Mouse (Mus musculus) layer of hippocampus, adult 18-20 months (tissue): ENCODE data around the gene Tk1. TPM values are rescaled to one million over a fixed set of nuclear protein-coding genes. Genes with fewer than 3 reads are reported as not detected.
"Not testable (repeated sequence)": the region's sequence is repeated elsewhere in the genome, so short reads cannot be mapped to it uniquely, and the experiment has no call there.

Experiments used
- DNase-seq, 2 experiments: peaks; one replicate each; pipeline ENCODE4 v3.0.0; 2022; ENCODE audit warnings: low spot score in 2 of 2
- total RNA-seq, 2 experiments: library from RNA; stranded (reverse); gene quantifications; 2 replicates each; pipeline ENCODE4 v1.2.3; 2021

Tk1 gene
- total RNA-seq, 2 experiments from 2014 or later: 0.43 to 0.50 TPM

DNA sequence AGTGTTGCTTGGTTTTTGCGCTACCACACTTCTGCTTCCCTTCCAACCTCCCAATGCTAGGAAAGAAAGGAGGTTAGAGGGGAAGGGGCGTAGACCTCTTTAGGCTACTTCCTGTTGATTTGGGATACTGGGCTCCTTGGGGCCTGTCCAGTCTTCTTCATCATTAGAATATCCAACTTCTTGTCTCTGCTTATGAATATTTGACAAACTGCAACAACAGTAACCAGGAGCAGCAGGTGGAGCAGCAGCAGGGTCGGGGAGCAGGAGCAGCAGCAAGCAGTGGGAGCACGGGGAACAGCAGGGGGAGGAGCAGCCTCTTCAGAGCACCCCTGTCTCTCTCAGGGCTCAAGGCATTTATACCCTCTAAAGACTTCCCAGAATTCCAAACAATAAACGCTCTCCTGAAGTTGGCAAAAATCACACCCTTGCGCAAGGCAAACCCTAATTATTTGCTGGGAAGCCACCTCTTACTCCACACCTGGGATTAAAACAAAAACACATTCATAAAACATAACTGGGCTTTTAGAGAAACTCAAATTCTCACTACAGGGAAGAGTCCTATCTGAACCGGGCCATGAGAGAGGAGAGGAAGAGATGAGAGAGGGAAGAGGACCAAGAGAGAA lies 21.8 kb upstream of the Tk1 start:
- no peak for DNase-seq

DNA sequence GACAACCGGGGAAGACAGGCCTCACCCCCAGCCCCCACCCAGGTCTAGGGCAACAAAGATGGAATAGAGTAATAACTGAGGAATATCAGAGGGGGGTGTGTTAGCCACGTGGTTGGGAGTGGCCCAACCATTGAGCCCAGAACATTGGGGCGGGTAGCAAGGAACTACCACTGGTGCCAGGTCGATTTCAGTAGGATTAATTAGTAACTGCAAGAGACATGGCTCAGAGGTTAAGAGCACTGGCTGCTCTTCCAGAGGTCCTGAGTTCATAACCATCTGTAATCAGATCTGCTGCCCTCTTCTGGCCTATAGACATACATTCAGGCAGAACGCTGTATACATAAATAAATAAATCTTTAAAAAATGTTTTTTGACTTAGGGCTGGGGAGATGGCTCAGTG lies 20.7 kb upstream of the Tk1 start:
- DNase-seq: no peak

DNA sequence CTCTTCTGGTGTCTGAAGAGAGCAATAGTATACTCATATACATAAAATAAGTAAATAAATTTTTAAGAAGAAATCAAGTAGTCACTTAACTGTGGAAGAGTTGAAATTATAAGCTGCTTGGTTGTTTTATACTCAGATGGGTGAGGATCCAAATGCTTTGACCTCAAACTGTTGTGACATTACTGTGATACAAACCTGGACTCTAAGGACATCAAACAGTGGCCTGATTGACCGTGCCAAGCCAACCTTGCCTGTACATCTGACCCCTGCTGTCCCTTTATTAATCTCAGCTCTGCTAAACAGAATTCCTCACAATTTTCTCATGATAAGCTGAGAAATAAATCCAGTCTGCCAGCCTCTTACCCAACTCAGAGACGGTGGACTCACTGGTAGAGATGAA lies 19.8 kb upstream of the Tk1 start:
- no peak for DNase-seq

DNA sequence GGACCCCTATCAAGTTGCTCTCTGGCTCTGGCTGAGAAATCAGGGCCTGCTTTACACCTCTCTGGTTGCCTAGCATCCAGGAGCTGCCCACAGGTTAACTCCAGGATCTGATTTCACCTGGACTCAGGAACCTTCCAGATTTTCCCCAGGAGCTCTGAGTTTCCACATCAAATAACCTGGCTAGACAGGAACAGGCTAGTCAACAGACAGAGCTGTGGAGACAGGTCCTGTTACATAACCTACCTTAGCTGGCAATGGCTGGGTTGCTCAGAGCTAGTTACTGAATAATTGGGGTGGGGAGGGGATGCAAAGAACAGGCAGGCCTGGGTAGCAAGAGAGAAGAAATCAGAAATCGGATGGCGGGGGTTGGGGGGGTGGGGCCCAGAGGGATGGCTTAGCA lies 19.1 kb upstream of the Tk1 start:
- DNase-seq: no peak

DNA sequence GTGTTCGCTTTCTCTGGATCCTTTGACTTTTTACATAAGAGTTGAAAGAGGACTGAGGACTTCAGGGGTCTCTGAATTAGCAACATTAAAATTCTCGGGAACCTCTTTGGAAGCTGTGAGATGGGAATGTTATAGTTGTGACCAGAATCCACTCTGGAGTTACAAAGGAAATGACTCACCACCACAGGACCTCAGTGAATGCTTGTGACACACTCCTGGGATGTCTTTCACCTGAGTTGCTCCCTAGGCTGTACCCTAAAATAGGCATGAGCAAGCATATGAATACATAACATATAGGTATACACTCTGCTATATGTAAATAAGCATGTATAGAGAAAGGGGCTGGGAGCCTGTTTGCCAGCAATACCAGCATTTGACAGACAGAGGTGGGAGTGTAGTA lies 17.5 kb upstream of the Tk1 start:
- DNase-seq: no peak

DNA sequence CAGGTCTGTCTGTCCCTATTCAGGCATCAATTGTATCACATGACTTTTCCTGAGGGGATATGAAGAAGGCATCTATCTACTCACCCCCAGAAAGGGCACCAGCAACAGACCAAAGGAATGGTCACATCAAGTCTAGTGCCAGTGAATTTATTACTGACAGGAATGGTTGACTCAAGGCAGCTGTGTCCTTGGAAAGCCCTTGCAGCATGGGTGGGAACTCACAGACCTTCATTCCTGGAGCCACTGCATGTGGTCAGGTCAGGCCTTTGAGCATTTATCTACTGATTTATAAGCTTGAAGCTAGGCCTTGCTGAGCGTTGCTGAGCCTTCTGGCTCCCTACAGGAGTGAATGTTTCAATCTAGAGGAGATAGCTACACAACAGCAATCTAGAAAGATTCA lies 15.0 kb upstream of the Tk1 start:
- no peak for DNase-seq

DNA sequence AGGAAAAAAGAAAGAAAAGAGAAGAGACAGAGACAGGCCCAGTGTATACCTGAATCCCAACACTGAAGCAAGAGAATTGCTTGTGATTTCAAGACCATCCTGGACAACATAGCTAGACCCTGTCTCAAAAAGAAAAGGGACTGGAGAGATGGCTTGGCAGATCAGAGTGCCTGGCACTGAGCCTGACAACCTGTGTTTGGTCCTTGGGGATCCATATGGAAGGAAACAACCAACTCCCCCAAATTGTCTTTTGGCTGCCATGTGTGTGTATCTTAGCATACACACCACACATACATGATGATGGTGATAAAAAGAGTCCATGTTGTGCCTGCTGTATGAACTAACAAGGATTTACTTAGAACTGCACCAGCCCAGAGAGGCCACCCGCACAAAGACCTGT lies 13.1 kb upstream of the Tk1 start:
- DNase-seq: no peak

DNA sequence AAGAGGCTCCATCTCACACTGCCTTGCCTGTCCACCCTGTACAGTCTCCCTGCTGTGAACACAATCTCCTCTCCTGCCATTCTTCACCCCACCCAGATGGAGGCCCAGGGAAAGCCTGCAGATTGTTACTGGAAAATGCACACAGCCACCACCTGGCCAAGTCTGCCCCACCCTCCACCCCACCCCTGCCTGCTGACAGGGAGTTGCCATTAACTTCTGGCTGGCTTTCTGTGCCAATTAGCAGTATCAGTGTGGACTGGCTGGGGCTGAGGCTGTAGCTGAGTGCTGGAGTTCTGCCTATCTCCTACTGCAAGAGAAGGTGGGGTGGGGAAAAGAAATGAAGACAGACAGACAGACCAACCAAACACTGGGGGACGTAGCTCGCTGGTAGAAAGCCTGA lies 12.7 kb upstream of the Tk1 start:
- no peak for DNase-seq

DNA sequence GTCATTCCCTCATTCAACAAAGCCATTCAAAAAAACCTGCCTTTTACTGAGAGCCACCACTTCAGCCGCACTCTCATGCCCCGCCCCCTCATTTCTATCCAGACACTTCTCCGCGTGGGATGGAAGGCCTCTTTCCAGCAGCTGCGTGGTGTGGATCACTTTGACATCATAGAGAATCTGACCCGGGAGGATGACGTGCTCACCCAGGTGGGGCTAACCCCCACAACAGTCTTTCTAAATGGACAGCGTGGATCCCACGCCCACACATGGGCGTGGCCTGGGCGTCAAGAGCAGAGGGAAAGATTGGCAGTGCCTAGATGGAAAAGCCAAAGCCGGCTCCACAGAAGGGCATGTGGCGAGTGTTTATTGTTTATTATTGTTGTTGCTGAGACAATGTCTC lies 10.4 kb upstream of the Tk1 start:
- DNase-seq: peak; percentile 19 to 30

DNA sequence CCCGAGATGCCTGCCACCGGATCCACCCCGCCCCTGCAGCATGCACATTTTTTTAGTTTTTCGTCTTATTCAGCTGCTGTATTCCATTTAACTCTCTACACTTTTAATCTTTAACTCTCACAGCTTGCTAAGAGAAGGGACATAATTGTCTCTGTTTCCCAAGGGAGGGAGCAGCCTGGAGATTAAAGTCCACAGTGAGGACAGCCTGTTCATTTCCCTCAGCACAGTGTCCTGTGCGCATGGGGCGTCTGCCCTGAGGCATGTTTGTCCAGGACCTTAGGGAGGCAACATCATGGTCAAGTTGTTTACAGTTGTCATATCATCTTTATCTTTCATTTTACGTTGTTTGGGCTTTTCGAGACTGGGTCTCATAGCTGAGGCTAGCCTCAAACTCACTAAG lies 8.2 kb upstream of the Tk1 start:
- no peak for DNase-seq

DNA sequence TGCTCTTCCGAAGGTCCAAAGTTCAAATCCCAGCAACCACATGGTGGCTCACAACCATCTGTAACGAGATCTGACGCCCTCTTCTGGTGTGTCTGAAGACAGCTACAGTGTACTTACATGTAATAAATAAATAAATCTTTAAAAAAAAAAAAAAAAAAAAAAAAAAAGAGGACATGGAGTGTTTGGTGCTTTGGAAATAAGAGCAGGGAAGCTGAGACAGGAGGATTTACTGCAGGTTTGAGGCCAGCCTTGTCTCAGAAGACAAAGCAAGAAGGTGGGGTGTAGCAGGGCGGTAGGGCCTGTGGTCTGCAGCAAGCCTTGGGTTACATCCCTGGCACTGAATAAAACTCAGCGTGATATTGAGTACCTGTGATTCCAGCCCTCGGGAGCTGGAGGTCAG lies 7.6 kb upstream of the Tk1 start:
- not testable (repeated sequence) for DNase-seq

DNA sequence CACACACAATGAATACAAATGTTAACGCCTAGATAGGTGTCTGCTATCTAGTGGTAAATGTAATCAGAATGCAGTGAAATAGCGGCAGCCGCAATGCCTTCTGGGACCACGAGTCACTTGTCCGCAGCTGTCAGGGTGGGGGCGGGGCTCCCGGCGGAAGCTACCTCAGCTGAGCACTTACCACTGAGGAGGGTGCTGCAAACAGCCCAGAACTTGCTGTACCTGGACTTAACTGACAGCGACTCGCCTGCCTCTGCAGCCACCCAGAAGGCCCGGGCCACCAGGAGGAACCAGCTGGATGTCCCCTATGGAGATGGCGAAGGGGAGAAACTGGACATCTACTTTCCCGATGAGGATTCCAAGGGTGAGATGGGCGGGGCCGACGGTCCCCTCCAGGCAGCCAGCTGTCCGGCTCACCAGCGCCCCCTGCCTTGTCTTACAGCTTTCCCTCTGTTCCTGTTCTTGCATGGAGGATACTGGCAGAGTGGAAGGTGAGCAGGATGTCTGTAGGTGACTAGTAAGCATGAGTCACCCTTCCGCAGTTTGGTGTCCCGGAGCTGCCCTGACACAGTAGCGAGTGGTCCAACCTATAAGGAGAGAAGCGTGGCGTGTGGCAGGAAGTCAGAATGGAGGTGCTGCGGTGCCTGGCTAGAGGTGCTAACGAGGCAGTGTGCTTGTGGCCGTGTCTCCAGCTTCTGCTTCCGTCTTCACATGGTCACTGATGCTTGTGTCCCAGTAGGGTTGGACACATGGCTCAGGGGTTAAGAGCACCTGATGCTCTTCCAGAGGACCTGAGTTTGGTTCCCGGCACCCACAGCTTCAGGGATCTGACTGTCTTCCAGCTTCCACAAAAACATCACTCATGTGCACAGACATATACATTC lies 6.4 kb upstream of the Tk1 start:
- DNase-seq: peak; percentile 46 to 60

DNA sequence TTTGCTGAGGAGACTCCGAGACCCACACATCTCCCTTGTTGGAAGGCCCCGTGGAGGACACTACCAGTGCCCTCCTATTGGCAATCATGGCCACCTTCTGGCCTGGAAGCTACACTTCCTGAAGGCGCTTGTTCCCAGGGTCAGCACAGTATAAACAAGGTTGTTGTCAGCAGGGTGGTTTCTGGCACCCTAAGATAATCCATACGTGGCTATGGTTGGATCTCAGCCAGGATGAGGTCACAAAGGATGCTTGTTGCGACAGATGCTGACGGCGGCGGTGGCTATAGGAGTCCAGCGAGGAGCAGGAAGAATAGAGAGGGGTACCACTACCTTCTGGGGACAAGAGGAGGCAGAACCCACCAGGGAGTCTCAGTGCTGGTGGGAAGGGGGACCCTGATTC lies 4.5 kb upstream of the Tk1 start:
- no peak for DNase-seq

DNA sequence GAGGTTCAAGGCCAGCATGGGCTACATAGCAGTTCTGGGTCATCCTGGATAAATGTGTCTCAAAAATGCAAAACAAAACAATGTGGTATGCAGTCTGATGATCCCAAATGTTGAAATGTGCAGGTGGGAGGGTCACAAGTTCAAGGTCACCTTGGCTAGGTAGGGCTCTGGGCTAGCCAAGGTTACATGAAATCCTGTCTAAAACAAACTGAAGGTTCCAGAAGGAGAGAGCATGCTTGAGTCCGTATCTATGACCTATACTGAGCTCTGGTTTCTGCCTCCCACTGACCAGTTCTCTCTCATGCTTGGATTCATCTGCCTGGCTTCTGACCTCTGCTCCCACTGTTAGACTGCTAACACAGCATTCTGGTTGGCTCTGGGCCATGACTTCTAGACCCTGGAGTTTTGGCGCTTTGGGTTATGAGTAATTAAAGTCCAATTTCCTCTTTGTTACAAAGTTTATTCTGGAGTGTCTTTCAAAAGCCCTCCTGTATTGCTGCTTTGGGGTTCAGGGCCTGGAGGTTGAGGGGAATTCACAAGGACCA lies 3.9 kb upstream of the Tk1 start:
- DNase-seq: no peak

DNA sequence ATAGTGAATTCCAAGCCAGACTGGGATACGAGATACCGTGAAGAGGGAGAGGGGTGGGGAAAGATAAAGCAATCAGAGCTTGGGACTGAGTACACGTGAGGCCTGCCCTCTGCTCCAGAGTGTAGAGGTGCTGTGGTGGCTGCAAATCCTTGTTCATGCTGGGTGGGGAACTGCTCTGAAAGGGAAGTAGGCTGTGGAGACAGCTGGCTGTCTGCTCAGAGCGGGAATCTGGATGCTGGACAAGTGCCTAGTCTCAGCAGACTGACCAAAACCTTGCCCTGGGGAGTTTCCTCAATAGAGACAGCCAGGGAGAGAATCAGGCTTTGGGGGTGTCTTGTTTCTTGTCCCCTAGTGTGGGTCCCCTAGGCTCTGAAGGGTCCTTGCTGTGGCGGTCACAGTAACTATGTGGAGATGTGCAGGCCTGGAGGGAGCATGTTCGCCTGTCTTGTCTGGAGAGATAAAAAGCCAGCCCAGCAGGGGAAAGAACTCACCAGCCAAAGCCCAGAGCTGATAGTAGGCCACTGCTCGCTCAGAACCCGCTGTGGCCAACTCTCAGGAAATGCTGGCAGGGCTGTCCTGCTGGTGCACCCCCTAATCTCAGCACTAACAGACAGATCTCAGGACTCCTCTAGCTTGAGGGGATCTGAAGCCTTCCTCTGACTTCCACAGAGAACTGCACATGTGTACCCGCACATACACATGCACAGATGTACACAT lies 3.2 kb upstream of the Tk1 start:
- no peak for DNase-seq

DNA sequence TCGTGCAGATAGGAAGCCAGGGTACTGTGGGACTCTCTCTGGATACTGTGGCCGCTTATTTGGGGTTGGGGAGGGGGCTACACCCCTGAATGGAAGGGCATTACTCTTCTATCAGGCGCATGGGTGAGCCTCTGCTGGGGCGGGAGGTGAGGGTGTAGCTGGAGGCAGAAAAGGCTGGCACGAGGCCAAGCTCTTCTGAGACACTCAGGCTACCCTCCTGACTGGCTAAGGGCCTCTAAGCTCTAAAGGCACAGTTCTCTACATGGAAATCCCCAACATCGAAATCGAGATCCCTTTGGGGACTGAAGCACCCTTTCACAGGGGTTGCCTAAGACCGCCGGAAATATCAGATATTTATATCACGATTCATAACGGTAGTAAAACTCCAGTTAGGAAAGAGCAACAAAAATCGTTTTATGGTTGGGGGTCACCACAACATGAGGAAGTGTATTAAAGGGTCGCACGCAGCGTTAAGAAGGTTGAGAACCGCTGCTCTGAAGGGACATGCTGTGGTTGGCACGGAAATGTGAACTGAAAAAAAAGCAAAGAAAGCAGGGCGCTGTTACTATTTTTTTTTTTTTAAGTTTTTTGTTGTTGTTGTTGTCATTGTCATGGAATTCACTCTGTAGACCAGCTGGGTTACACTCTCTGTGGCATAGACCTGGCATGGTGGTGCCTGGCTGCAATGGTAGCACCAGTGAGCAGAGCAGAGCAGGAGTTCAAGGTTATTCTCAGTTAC lies 2.4 kb upstream of the Tk1 start:
- no peak for DNase-seq

DNA sequence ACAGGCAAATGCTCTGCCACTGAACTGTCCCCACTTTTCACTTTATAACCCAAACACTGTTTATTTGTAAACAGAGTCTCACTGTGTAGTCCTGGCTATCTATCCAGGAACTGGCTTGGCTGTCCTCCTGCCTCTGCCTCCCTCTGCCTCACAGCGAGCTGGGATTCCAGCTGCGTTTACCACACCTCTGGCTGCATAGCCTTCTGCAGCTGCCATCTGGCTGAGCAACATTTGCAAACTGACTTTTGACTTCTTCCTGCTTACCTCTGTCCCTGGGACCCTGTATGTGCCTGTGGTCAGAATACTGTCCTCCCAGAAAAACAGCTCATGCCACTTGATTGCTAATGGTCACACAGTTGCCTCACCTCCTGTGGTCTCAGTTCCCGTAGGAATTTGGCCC lies 1.5 kb upstream of the Tk1 start:
- no peak for DNase-seq

DNA sequence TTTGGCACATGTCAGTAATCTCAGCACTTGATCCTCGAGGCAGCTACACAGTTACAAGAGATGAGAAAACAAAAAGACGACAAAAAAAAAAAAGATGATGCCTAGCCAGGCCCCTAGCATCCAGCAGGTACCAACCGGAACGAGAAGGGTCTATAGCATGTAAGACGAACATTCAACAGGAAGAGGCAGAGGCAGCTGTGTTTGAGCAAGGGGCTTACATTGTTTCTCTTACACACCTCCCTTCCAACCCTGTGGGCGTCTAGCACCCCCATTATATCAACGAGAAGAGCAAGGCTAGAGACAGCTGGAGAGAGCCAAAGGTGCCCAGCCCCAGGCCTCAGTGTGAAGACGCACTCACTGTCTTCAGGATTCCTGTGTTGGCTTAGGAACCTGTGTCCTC lies 1.0 kb upstream of the Tk1 start:
- no peak for DNase-seq

DNA sequence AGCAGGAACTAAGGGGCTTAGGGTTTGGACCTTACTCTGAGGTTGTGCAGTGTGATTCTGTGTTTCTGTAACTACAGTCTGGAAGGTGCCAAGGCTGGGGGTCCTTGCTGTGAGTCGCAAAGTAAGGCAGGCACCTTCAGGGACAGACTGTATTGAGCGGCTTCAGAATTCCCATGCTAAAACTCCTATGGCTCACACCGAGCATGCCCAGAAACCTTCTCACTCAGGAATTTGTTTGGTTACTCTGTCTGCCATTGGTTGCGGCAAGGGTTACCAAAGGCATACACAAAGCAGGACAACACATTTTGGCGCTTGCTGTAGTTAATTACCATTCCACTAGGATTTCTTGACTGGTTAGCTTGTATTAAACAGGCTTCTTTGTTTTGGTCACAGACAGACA lies 272 bp upstream of the Tk1 start:
- no peak for DNase-seq

DNA sequence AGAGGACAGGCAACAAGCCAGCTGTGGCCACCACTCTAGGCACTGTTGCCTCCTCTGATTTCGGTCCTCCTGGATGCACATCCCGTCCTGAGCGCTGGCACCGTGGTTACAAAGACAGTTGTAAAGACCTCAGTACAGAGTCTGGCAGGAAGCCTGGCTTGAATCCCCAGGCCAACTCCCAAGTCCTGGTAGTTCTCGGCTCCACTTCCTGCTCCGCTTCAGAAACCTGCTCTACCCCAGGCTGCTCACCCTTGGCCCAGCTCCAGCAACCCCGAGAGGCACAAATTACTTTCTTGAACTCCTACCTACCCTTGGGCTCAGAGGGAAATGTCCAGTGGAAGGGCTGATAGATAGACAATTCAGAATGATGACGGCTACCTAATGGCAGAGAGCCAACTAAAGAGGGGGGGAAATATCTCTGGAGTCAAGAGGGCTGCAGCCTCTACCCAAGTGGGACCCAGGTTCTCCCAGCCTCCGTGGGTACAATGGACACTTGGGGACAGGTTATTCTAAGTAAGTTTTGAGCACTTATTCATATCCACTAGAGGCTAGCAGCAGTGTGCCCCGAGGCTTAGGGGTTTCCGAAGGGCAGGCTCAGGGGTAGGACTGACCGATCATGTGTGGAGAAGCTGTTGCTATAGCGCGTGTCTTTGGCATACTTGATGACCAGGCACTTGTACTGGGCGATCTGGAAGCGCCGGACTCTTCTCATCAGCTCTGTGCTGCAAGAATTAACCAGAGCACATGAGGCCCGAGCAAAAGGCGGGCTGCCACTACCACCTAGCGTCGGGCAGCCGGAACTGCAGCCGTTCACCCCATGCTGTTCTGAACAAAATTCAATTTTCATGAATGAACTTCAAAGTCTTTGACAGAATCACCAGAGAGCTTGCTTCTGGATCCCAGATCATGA lies 1.6 kb downstream of the Tk1 start:
- peak; percentile 70 to 91 for DNase-seq
